Mouse (Mus musculus) CH12F3 (cell line): Measurements from ENCODE around the gene Ncbp3.

Experiments used
- in situ Hi-C: fragments of 300-500 bp; cut with MboI; formaldehyde crosslinking; loops from 2 replicates; pipeline ENCODE4 v1.14.3; 2020; ENCODE audit warnings: low sequenced_read_pairs

Ncbp3 gene

GRCm38 (mm10) chr11:73047542-73047996 lies at the start of gene Ncbp3:
Gene Ncbp3 (plus strand): TSS chr11:73047783.
- in situ Hi-C loops: no loop called here

DNA sequence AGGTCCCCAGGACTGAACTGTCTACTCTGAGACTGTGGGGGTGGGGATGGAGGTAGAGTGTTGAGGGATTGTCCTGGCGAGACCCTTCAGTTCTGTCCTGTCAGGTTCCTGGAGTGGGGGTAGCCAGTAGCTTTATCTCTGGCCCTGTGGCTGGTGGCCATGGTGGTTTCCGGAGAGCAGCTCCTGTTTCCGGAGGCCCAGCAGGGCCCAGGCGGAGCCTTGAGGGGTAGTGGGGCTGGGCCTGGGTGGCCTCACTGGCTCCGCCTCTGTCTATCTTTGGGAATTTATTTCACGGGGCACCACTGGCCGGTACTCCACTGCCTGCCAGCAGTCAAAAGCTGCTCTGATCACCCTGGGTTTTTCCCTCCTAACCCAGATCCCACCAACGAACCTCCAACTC lies 48.8 kb upstream of the Ncbp3 start, which contains the start of gene P2rx1:
P2rx1 (plus strand) TSS at position 333 of the 400 bp plus-strand sequence.
- in situ Hi-C loops: no loop called here

GRCm38 (mm10) chr11:73001029-73001428 lies 46.6 kb upstream of the Ncbp3 start:
- in situ Hi-C loops: no loop called here

DNA sequence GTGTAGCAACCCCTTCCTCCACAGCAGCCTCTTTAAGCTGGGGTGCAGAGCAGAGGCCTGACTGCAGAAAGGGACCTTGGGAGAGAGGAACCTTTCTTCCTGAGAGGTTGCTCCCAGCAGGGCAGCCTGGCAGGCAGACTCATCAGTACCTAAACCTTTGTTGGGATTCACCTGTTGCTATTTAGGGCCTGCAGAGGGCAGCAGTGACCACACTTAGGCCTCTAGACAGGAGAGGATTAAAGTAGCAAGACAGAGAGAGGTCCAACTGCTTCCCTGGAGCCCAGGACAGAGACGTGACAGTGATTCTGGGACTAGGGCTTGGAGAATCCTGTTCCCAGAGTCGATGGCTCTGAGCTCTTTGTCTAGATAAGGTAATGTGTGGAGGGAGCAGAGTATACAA lies 41.2 kb upstream of the Ncbp3 start:
- in situ Hi-C loops: loop anchor here (5.0 kb wide), 1 partner anchor 36 kb away; no protein-coding TSS in a partner anchor

GRCm38 (mm10) chr11:73007113-73007512 lies 40.5 kb upstream of the Ncbp3 start:
- in situ Hi-C loops: loop anchor here (5.0 kb wide), 1 partner anchor 35 kb away; no protein-coding TSS in a partner anchor

- in situ Hi-C loops: loop anchor here (5.0 kb wide), 1 partner anchor 34 kb away; no protein-coding TSS in a partner anchor
These were observed 39.7 kb upstream of the Ncbp3 start for GRCm38 (mm10) chr11:73007698-73008481.

GRCm38 (mm10) chr11:73008826-73009225 lies 38.8 kb upstream of the Ncbp3 start:
- in situ Hi-C loops: loop anchor here (5.0 kb wide), 1 partner anchor 33 kb away; no protein-coding TSS in a partner anchor

DNA sequence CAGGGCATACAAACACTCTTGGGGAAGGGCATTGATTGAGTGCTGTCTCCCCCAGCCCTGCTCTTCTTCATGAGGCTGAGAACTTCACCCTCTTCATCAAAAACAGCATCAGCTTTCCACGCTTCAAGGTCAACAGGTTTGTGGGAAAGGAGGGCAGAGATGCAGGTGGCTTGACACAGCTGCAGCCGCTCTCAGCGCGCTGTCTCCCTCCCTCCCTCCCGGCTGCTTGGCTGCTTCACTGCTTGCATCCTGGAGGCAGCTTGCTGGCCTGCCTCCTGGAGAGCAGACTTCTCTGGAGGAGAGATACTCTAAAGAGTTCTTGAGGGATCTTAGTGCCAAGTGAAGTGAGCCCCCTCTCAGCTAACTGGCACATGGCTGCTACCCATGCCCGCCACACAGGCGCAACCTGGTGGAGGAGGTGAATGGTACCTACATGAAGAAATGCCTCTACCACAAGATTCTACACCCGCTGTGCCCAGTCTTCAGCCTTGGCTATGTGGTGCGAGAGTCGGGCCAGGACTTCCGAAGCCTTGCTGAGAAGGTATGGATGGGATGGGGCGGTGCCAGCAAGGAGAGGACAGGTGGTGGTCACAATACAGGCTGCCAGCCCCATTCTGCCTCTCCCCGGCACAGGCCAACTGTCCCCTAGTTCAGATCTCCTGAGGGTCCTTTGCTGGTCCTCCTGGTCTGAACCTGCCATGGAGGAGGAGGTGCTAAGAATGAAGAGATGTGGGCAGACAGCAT lies 37.9 kb upstream of the Ncbp3 start:
- in situ Hi-C loops: loop anchor here (5.0 kb wide), 1 partner anchor 33 kb away; no protein-coding TSS in a partner anchor

- in situ Hi-C loops: no loop called here
These were observed 33.6 kb upstream of the Ncbp3 start for GRCm38 (mm10) chr11:73013981-73014380.

DNA sequence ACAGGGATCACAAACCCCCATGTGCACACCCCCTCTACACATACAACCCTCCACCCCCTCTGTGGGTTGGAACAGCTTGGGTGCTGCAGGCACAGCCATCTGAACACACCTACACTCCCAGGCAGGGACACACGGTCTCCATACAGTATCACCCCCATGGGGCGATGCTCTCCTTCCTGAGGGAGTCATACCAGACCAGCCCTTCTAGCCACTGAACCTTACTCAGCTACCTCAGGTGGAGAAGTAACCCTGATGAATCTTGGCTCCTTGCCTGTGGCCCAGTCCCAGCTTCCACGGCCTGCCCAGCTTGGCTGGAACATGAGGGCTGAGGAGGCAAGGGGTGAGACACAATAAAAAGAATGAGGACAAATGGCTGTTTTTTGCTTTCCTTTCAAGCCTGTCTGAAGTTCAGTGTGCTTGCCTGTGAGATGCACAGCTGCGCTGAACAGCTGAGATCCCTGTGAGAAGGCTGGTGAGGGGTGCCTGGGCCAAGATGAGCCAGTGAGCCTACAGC lies 32.7 kb upstream of the Ncbp3 start:
- in situ Hi-C loops: no loop called here

GRCm38 (mm10) chr11:73015391-73016102 lies 32.0 kb upstream of the Ncbp3 start:
- in situ Hi-C loops: no loop called here

GRCm38 (mm10) chr11:73016103-73016420 lies 31.5 kb upstream of the Ncbp3 start:
- in situ Hi-C loops: no loop called here

DNA sequence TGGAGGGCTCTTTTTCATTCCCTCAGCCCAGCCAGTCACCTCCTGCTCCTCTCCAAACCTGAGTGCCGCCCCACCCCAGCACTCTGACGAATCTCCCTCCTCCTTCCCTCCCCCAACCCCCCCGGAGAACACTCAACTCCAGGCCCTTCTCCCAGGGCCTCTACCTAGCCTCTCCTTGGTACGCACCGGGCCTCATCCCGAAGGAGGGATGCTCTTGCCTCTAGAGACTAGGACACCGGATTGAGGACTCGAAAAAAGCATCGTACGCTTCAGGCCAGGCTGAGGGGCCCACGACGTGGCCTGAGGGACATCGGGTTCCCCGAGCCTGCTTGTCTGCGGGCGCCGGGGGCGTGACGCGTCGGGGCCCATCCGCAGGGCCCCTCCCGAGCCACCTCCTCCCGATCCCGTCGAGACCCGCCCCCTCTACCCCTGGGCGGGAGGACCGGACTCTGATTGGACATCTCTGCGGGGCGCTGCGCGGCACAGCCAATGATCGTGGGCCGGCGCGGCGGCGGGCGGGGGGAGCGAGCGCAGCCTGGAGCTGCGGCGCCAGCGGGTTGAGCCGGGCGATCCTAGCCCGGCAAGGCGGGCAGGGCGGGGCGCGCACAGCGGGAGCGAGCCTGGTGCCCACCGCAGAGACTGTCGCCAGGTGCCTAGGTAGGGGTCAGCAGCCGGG lies 29.0 kb upstream of the Ncbp3 start, which contains the start of gene Camkk1:
Camkk1 (plus strand) TSS at position 538 of the 676 bp plus-strand sequence.
- in situ Hi-C loops: no loop called here

DNA sequence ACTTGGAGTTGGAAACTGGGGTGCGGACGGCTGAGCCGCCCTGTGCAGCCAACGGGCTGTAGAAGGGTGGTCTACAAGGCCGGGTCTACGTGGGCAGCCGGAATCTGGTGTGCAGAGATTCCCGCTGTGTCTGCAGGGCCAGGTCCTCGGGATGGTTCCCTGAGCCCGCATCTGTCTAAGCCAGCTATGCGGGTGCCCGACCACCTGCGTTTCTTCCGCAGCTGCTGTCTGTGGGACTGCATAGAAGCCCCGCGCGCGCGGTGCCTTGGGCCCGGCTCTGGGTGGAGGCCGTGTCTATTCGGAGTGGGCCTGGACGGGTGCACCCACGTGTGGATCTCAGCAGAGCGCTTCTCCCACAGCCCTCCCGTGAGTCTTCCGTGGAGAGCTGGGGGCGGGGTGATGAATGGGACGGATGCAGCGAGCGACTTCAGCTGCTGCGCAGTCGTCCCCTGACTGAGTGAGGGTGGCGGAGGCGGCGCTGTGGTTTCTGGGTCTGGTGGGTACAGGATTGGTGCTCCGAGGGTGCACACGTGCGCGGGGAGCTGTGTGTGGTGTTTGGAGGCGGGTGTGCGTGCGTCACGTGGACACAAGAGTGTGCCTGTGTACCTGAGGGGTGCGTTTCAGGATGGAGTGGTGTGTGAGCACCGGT lies 28.3 kb upstream of the Ncbp3 start:
- in situ Hi-C loops: no loop called here

GRCm38 (mm10) chr11:73020953-73021800 lies 26.4 kb upstream of the Ncbp3 start:
- in situ Hi-C loops: no loop called here

GRCm38 (mm10) chr11:73023099-73023498 lies 24.5 kb upstream of the Ncbp3 start:
- in situ Hi-C loops: no loop called here

DNA sequence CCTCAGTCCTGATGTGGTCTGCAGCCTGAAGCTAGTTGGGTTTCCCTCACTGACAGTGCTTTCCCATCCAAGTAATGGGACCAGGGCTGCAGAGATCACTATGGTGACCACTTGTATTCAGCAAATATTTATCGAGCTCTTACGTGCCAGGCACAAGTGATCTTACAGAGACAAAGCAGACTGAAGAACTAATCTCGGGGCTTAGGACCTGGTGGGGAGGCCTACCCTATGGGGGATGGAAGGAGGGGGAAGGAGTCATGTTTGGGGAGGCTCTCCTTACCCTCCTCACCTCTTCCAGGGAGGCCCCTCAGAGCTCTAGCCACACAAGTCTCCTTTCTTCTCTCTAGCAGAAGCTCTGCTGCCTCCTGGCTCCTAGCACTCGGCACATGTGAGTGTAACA lies 23.8 kb upstream of the Ncbp3 start:
- in situ Hi-C loops: no loop called here

DNA sequence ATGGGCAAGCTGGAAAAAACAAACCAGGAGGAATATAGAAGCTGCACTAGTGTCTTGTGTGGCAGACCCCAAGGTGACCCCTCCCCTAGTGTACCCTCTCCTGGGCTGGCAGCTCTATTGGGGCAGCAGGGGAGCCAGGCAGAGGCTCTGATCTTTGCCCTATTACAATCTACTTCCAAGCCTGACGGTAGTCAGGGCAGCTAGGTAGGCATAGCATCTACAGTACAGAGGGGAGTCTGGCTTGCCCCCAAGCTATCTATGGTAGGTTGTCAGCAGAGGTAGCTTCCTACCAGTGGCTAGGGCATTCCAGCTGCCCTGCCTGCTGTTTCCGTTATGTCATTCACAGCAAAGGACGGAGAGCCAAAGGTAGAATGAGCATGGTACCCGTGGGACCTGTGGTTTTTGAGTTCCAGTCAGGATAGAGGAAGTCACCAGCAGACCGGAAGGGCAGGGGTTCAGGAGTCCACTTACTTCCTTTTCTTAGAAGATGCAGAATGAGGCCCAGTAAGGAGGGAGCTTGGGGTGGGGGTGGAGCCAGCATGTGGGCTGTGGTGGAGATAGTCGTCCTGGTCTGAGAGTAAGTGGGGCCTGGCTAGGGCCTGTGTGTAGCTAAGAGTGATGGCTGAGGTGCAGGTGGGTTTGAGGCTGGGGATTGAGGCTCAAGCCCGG lies 23.2 kb upstream of the Ncbp3 start:
- in situ Hi-C loops: no loop called here
